Mouse (Mus musculus) stomach, postnatal 0 days (tissue): ENCODE results near the gene Plscr5.

Source experiments
- CTCF ChIP-seq: IDR thresholded peaks from 2 replicates; pipeline ENCODE4 v1.5.1; 2016; ENCODE audit warnings: antibody characterized with exemption, low read depth, mild to moderate bottlenecking, moderate library complexity
- EP300 ChIP-seq: optimal IDR thresholded peaks from 2 replicates; pipeline ENCODE3; 2016; ENCODE audit warnings: antibody characterized with exemption

DNA sequence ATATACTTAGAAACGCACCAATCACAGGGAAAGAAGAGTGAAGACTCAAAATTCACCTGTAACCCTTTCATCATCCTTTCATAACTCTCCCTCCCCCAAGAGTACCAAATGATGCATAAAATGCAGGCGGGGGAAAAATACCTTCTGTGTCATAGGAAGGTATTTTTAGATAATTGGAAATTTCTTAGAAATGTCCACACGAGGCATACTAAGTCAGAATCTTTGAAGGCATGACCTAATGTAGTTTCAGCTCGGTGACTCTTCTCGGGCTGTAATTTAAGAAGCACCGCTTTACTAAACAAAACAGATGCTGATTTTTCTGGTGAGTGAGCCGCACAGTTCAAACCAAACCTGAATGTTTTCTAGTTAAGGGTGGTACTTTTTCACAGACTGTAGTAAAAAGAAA, 56.7 kb downstream of the Plscr5 start, which contains the start of gene Plscr1:
- TF ChIP-seq EP300 (no peak), CTCF (no peak)
